Mouse (Mus musculus): ENCODE data around the gene Cacng8.

Gene Cacng8

GRCm38 (mm10) chr7:3390413-3391080, at the start of gene Cacng8:
Gene Cacng8 (plus strand): TSS chr7:3390683.
- no peak for DNase-seq

GRCm38 (mm10) chr7:3343861-3344260, 46.6 kb upstream of the Cacng8 start:
- DNase-seq, result no peak

- no peak for DNase-seq
Measured at GRCm38 (mm10) chr7:3345301-3345700, 45.2 kb upstream of the Cacng8 start.

- DNase-seq, result no peak
Measured at GRCm38 (mm10) chr7:3347366-3348287, 42.9 kb upstream of the Cacng8 start.

GRCm38 (mm10) chr7:3348326-3348725, 42.2 kb upstream of the Cacng8 start:
- DNase-seq, result no peak

GRCm38 (mm10) chr7:3349775-3350174, 40.7 kb upstream of the Cacng8 start:
- DNase-seq, result no peak

- no peak for DNase-seq
Measured at GRCm38 (mm10) chr7:3351536-3351935, 38.9 kb upstream of the Cacng8 start.

GRCm38 (mm10) chr7:3354850-3355249, 35.6 kb upstream of the Cacng8 start:
- DNase-seq, result no peak

GRCm38 (mm10) chr7:3360678-3361077, 29.8 kb upstream of the Cacng8 start:
- no peak for DNase-seq

GRCm38 (mm10) chr7:3365547-3366279, 24.8 kb upstream of the Cacng8 start:
- DNase-seq, result no peak

GRCm38 (mm10) chr7:3366705-3367516, 23.6 kb upstream of the Cacng8 start:
- DNase-seq, result no peak

GRCm38 (mm10) chr7:3367569-3367968, 22.9 kb upstream of the Cacng8 start:
- DNase-seq, result no peak

GRCm38 (mm10) chr7:3368311-3368710, 22.2 kb upstream of the Cacng8 start:
- DNase-seq, result no peak

- DNase-seq, result no peak
Measured at GRCm38 (mm10) chr7:3369189-3369588, 21.3 kb upstream of the Cacng8 start.

- DNase-seq, result no peak
Measured at GRCm38 (mm10) chr7:3370407-3370806, 20.1 kb upstream of the Cacng8 start.

- no peak for DNase-seq
Measured at GRCm38 (mm10) chr7:3372376-3372775, 18.1 kb upstream of the Cacng8 start.

GRCm38 (mm10) chr7:3373754-3374153, 16.7 kb upstream of the Cacng8 start:
- DNase-seq, result peak; percentile 62

- peak; percentile 78 for DNase-seq
Measured at GRCm38 (mm10) chr7:3376831-3377230, 13.7 kb upstream of the Cacng8 start.

- no peak for DNase-seq
Measured at GRCm38 (mm10) chr7:3382123-3382522, 8.4 kb upstream of the Cacng8 start.

- DNase-seq, result no peak
Measured at GRCm38 (mm10) chr7:3384807-3385319, 5.6 kb upstream of the Cacng8 start.

GRCm38 (mm10) chr7:3386036-3386730, 4.3 kb upstream of the Cacng8 start:
- no peak for DNase-seq

- DNase-seq, result no peak
Measured at GRCm38 (mm10) chr7:3387761-3388160, 2.7 kb upstream of the Cacng8 start.

Data from lung, postnatal 36 days (tissue).